Mouse (Mus musculus) cerebellum, adult 11-12 months (tissue): ENCODE measurements at regions not wholly inside any gene's neighbourhood (a gene's known extent, or its start where the extent isn't known, plus 50 kb on each side); places are given as distances from the start of the nearest gene placed in this dataset.
A peak's percentile ranks its signal among the peaks of the same experiment; 100 is the strongest.

Experiments used
- DNase-seq: peaks from one replicate; pipeline ENCODE4 v3.0.0; 2022

GRCm38 (mm10) chr1:83496380-83496779, 88.4 kb upstream of the Sphkap start:
- DNase-seq, result no peak

GRCm38 (mm10) chr1:83495022-83495421, 87.0 kb upstream of the Sphkap start:
- peak; percentile 88 for DNase-seq

GRCm38 (mm10) chr1:83479111-83479510, 71.1 kb upstream of the Sphkap start:
- DNase-seq, result no peak
